Mouse (Mus musculus) embryonic fibroblast, embryonic 13.5 days (primary cell): ENCODE results near the gene Asic4.

Experiments used
- CTCF ChIP-seq: IDR thresholded peaks from 2 replicates; pipeline ENCODE4 v1.5.1; 2011; ENCODE audit warnings: mild to moderate bottlenecking, control low read depth, low read length, moderate library complexity, borderline replicate concordance; ENCODE audit not compliant: insufficient read depth
- POLR2A ChIP-seq: IDR thresholded peaks from 2 replicates; pipeline ENCODE4 v1.6.1; 2011; ENCODE audit warnings: low read depth, mild to moderate bottlenecking, control low read depth, low read length, moderate library complexity

GRCm38 (mm10) chr1:75448052-75448431, 2.2 kb upstream of the Asic4 start:
- TF ChIP-seq POLR2A, result no peak
- no peak for TF ChIP-seq CTCF
